Mouse (Mus musculus) G1E (cell line): Measurements from ENCODE around the gene Ankrd52.

ENCODE experiments used
- CTCF ChIP-seq: IDR thresholded peaks from 2 replicates; pipeline ENCODE4 v1.5.1; 2012; ENCODE audit warnings: low read depth, low read length, inconsistent platforms, mixed read lengths
- GATA1 ChIP-seq: IDR thresholded peaks from 2 replicates; pipeline ENCODE4 v1.6.1; 2012; ENCODE audit warnings: borderline replicate concordance, low read length, inconsistent platforms, mixed read lengths
- GATA2 ChIP-seq: IDR thresholded peaks from 2 replicates; pipeline ENCODE4 v1.6.1; 2012; ENCODE audit warnings: low read depth, low read length, inconsistent platforms, borderline replicate concordance
- POLR2AphosphoS5 ChIP-seq: IDR thresholded peaks from 2 replicates; pipeline ENCODE4 v1.6.1; 2012; ENCODE audit warnings: low read depth, low read length, inconsistent platforms; ENCODE audit not compliant: insufficient replicate concordance
- TAL1 ChIP-seq: conservative IDR thresholded peaks from 2 replicates; pipeline ENCODE4 v1.6.1; 2012; ENCODE audit warnings: low read depth, low read length, inconsistent platforms, mixed read lengths

GRCm38 (mm10) chr10:128369218-128369543 is 7.7 kb upstream of the Ankrd52 start:
- TF ChIP-seq CTCF, result no peak
- TF ChIP-seq POLR2AphosphoS5, result no peak
- no peak for TF ChIP-seq TAL1
- no peak for TF ChIP-seq GATA1
- no peak for TF ChIP-seq GATA2
